Mouse (Mus musculus) embryonic facial prominence, embryonic 14.5 days (tissue): ENCODE data around the gene Bivm. TPM values are rescaled to one million over a fixed set of nuclear protein-coding genes. Genes with fewer than 3 reads are reported as not detected.

Experiments
- ATAC-seq: fragments of 200-750 bp; cut with Nextera tagmentation; 2 replicates; pipeline ENCODE4 v1.8.0; 2017; ENCODE audit warnings: low read depth, moderate number of reproducible peaks, moderate TSS enrichment
- DNase-seq: peaks from one replicate; pipeline ENCODE4 v3.0.0-alpha.2; 2015; ENCODE audit warnings: low spot score
- H3K27ac ChIP-seq: fragments of 300-500 bp; sonication (generic); replicated peaks from 2 replicates; pipeline ENCODE4 v1.5.1; 2014; ENCODE audit warnings: low read depth, mild to moderate bottlenecking, low read length, moderate library complexity
- H3K27me3 ChIP-seq: fragments of 300-500 bp; sonication (generic); replicated peaks from 2 replicates; pipeline ENCODE4 v1.6.1; 2014; ENCODE audit warnings: low read length; ENCODE audit not compliant: control insufficient read depth, insufficient read depth
- H3K36me3 ChIP-seq: fragments of 300-500 bp; sonication (generic); 2 replicates; pipeline ENCODE4 v1.6.1; 2014; ENCODE audit warnings: low read length, mixed read lengths; ENCODE audit not compliant: control insufficient read depth, insufficient read depth
- H3K4me1 ChIP-seq: fragments of 300-500 bp; sonication (generic); 2 replicates; pipeline ENCODE4 v1.6.1; 2014; ENCODE audit warnings: antibody characterized with exemption, low read length; ENCODE audit not compliant: control insufficient read depth, insufficient read depth
- H3K4me2 ChIP-seq: fragments of 300-500 bp; sonication (generic); 2 replicates; pipeline ENCODE4 v1.6.1; 2014; ENCODE audit warnings: low read depth, mild to moderate bottlenecking, low read length, moderate library complexity, mixed read lengths
- H3K4me3 ChIP-seq: fragments of 300-500 bp; sonication (generic); 2 replicates; pipeline ENCODE4 v1.5.1; 2014; ENCODE audit warnings: low read depth, mild to moderate bottlenecking, low read length
- H3K9ac ChIP-seq: fragments of 300-500 bp; sonication (generic); 2 replicates; pipeline ENCODE4 v1.6.1; 2014; ENCODE audit warnings: low read depth, mild to moderate bottlenecking, low read length, moderate library complexity, mixed read lengths
- H3K9me3 ChIP-seq: fragments of 300-500 bp; sonication (generic); 2 replicates; pipeline ENCODE4 v1.6.1; 2016; ENCODE audit warnings: low read length; ENCODE audit not compliant: control insufficient read depth
- WGBS: fragments of 180-500 bp; shearing (Covaris S2); extraction: QIAGEN DNeasy Blood & Tissue Kit; methylation state at CpG from one replicate; pipeline ENCODE4 v1.1.7; 2014; 5-methylcytosine and 5-hydroxymethylcytosine counted together
- polyA plus RNA-seq: library from polyadenylated mRNA; unstranded; fragments of >200 nt; fragmentation: Nextera tagmentation; extraction: Ambion mirVana; gene quantifications from 2 replicates; pipeline ENCODE4 v1.2.1, GENCODE M21; 2014

Gene Bivm
- polyA plus RNA-seq, result 19.6 and 20.9 TPM in 2 replicates

GRCm38 (mm10) chr1:44118239-44119054, at the start of gene Bivm, which contains the start of gene Kdelc1:
TSS of gene Bivm (plus strand) at chr1:44118957.
TSS of gene Kdelc1 (minus strand) at chr1:44118808.
- peak within 1 kb of the TSS; percentile 84 for H3K9ac ChIP-seq
- H3K4me1 ChIP-seq, result peaks cover 10% of the 10 kb centered on the region
- DNase-seq (peak; percentile 99), ATAC-seq (peak; percentile 98)
- no peaks in the 10 kb centered on the region for H3K9me3 ChIP-seq
- H3K4me2 ChIP-seq, result peak within 1 kb of the TSS; percentile 85
- H3K4me3 ChIP-seq, result peak within 1 kb of the TSS; percentile 72
- H3K27me3 ChIP-seq, result no peaks in the 10 kb centered on the region
- peak within 1 kb of the TSS; percentile 95 for H3K27ac ChIP-seq
- WGBS, result under 1% methylated on average over 39 of the region's 39 CpGs
- peaks cover 29% of the 10 kb centered on the region for H3K36me3 ChIP-seq

GRCm38 (mm10) chr1:44101448-44102225, 17.1 kb upstream of the Bivm start:
- H3K9me3 ChIP-seq, result no peaks in the 10 kb centered on the region
- H3K9ac ChIP-seq, result peak overlapping the region; percentile 87
- peak overlapping the region; percentile 90 for H3K4me3 ChIP-seq
- H3K27me3 ChIP-seq, result no peaks in the 10 kb centered on the region
- peak overlapping the region; percentile 82 for H3K27ac ChIP-seq
- WGBS, result under 1% methylated on average over 48 of the region's 55 CpGs
- peaks cover 21% of the 10 kb centered on the region for H3K36me3 ChIP-seq
- DNase-seq, result peak; percentile 57
- H3K4me1 ChIP-seq, result peaks cover 5% of the 10 kb centered on the region
- H3K4me2 ChIP-seq, result peak overlapping the region; percentile 75
- ATAC-seq, result peak; percentile 72

- Histone ChIP-seq H3K4me3 (peak within 1 kb of the TSS; percentile 90), H3K4me1 (peaks cover 5% of the 10 kb centered on the region), H3K9me3 (no peaks in the 10 kb centered on the region), H3K27ac (peak within 1 kb of the TSS; percentile 82), H3K4me2 (peak within 1 kb of the TSS; percentile 75), H3K36me3 (peaks cover 24% of the 10 kb centered on the region), H3K27me3 (no peaks in the 10 kb centered on the region), H3K9ac (peak within 1 kb of the TSS; percentile 87)
- ATAC-seq (peak; percentile 98), DNase-seq (peak; percentile 99)
- WGBS, result under 1% methylated on average over 45 of the region's 55 CpGs
These were observed 16.5 kb upstream of the Bivm start, which contains the start of gene Tex30 for GRCm38 (mm10) chr1:44102259-44102717. TSS of gene Tex30 (minus strand) at chr1:44102441.

- 12% methylated on average over 5 of the region's 5 CpGs for WGBS
- Histone ChIP-seq H3K27ac (peak overlapping the region; percentile 82; the same call in 1 of the 2 replicates), H3K9ac (peak overlapping the region; percentile 66; the same call in 1 of the 2 replicates)
These were observed 15.8 kb upstream of the Bivm start for GRCm38 (mm10) chr1:44102939-44103338.

GRCm38 (mm10) chr1:44117571-44117970, 1.2 kb upstream of the Bivm start:
- Histone ChIP-seq H3K9me3 (no peaks in the 10 kb centered on the region), H3K27me3 (no peaks in the 10 kb centered on the region), H3K36me3 (peaks cover 37% of the 10 kb centered on the region), H3K4me1 (peaks cover 10% of the 10 kb centered on the region), H3K9ac (peak overlapping the region; percentile 74), H3K27ac (peak overlapping the region; percentile 95), H3K4me3 (peak overlapping the region; percentile 72), H3K4me2 (peak overlapping the region; percentile 85)
- ATAC-seq (no peak), DNase-seq (no peak)

More at GRCm38 (mm10) chr1:44102939-44103338, 15.8 kb upstream of the Bivm start:
- ATAC-seq (no peak), DNase-seq (no peak)
- H3K4me1 ChIP-seq, result peaks cover 5% of the 10 kb centered on the region
- no peaks in the 10 kb centered on the region for H3K27me3 ChIP-seq
- peaks cover 27% of the 10 kb centered on the region for H3K36me3 ChIP-seq
- peak overlapping the region; percentile 90 for H3K4me3 ChIP-seq
- H3K9me3 ChIP-seq, result no peaks in the 10 kb centered on the region
- H3K4me2 ChIP-seq, result peak overlapping the region; percentile 75

- Histone ChIP-seq H3K9ac (peak overlapping the region; percentile 84), H3K4me2 (peak overlapping the region; percentile 85), H3K36me3 (peaks cover 22% of the 10 kb centered on the region), H3K4me1 (peaks cover 10% of the 10 kb centered on the region), H3K9me3 (no peaks in the 10 kb centered on the region), H3K27ac (peak overlapping the region; percentile 95), H3K27me3 (no peaks in the 10 kb centered on the region), H3K4me3 (peak overlapping the region; percentile 72)
- ATAC-seq (peak; percentile 92), DNase-seq (peak; percentile 92)
- WGBS, result 0% methylated on average over 37 of the region's 43 CpGs
These were observed 680 bp downstream of the Bivm start for GRCm38 (mm10) chr1:44119201-44120073.

GRCm38 (mm10) chr1:44120074-44120406, 1.3 kb downstream of the Bivm start:
- peaks cover 10% of the 10 kb centered on the region for H3K4me1 ChIP-seq
- DNase-seq (no peak), ATAC-seq (peak; percentile 0; the same call in 1 of the 2 replicates)
- H3K9me3 ChIP-seq, result no peaks in the 10 kb centered on the region
- H3K4me2 ChIP-seq, result peak overlapping the region; percentile 85
- WGBS, result 2% methylated on average over 6 of the region's 6 CpGs
- H3K27ac ChIP-seq, result peak overlapping the region; percentile 95
- H3K9ac ChIP-seq, result peak overlapping the region; percentile 84
- peak overlapping the region; percentile 72 for H3K4me3 ChIP-seq
- peaks cover 18% of the 10 kb centered on the region for H3K36me3 ChIP-seq
- H3K27me3 ChIP-seq, result no peaks in the 10 kb centered on the region
